Mouse (Mus musculus) embryonic facial prominence, embryonic 10.5 days (tissue): ENCODE measurements at regions not wholly inside any gene's neighbourhood (a gene's known extent, or its start where the extent isn't known, plus 50 kb on each side); places are given as distances from the start of the nearest gene placed in this dataset.

ENCODE experiments used
- DNase-seq: peaks from one replicate; pipeline ENCODE4 v3.0.0-alpha.2; 2017; ENCODE audit warnings: low spot score
- H3K27ac ChIP-seq: fragments of 300-500 bp; sonication (generic); replicated peaks from 2 replicates; pipeline ENCODE4 v1.5.1; 2016; ENCODE audit warnings: mild to moderate bottlenecking
- H3K27me3 ChIP-seq: fragments of 300-500 bp; sonication (generic); replicated peaks from 2 replicates; pipeline ENCODE4 v1.6.1; 2016; ENCODE audit warnings: low read depth, mild to moderate bottlenecking; ENCODE audit not compliant: poor library complexity, severe bottlenecking
- H3K36me3 ChIP-seq: fragments of 300-500 bp; sonication (generic); replicated peaks from 2 replicates; pipeline ENCODE4 v1.6.1; 2016; ENCODE audit warnings: mild to moderate bottlenecking, moderate library complexity
- H3K4me1 ChIP-seq: fragments of 300-500 bp; sonication (generic); 2 replicates; pipeline ENCODE4 v1.6.1; 2016
- H3K4me3 ChIP-seq: fragments of 300-500 bp; sonication (generic); 2 replicates; pipeline ENCODE4 v1.5.1; 2016; ENCODE audit warnings: mild to moderate bottlenecking, moderate library complexity
- H3K9me3 ChIP-seq: fragments of 300-500 bp; sonication (generic); 2 replicates; pipeline ENCODE4 v1.6.1; 2016; ENCODE audit warnings: mild to moderate bottlenecking
- WGBS: fragments of 180-500 bp; shearing (Covaris S2); methylation state at CpG from one replicate; pipeline ENCODE4 v1.1.7; 2016; 5-methylcytosine and 5-hydroxymethylcytosine counted together

- Histone ChIP-seq H3K9me3 (no peaks in the 10 kb centered on the region), H3K27me3 (no peaks in the 10 kb centered on the region), H3K36me3 (no peaks in the 10 kb centered on the region), H3K4me1 (no peaks in the 10 kb centered on the region), H3K4me3 (no peak overlapping the region), H3K27ac (no peak overlapping the region)
- WGBS: 31% methylated on average over 2 of the region's 2 CpGs
- no peak for DNase-seq
Measured at GRCm38 (mm10) chr13:116795041-116795440, 230.3 kb downstream of the Parp8 start.

DNA sequence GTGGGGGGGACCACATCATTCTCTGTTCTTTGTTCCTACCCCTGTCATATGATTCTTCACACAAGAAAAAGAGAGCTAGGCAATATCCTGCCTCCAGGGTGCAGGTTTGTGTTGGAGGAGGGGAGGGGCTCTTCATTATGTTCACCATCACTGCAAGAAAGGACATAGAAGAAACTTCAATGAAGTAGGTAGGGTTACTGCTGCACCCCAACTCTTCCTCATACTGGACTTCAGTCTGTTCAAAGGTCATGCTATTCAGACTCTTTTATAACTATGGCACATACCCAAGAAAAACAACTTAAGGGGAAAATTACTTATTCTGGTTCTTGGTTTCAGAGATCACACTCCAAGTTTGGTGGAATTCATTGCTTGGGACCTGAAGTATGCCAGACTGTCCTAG, 243.7 kb downstream of the Parp8 start:
- H3K36me3 ChIP-seq: no peaks in the 10 kb centered on the region
- no peak for DNase-seq
- no peak overlapping the region for H3K27ac ChIP-seq
- no peaks in the 10 kb centered on the region for H3K4me1 ChIP-seq
- no peaks in the 10 kb centered on the region for H3K9me3 ChIP-seq
- H3K27me3 ChIP-seq: no peaks in the 10 kb centered on the region
- no peak overlapping the region for H3K4me3 ChIP-seq

DNA sequence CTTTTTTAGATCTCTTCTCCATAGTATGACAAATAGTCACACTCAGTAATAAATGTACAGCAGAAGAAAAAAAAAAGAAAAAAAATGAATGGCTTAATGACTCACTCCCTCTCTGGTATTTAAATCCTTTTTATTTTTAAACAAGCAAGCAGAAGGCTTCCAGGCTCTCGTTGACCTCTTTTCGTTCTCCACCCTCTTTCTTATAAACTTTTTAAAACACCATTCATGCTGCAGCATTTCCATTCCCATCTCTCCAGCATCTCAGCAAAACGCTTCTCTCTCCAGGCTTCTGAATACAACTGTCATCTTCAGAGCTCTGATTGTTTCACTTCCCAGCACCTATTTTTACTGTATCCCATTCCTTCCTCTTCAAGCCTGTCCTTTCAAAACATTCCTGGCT, 259.8 kb downstream of the Parp8 start:
- H3K4me1 ChIP-seq: no peaks in the 10 kb centered on the region
- no peak overlapping the region for H3K4me3 ChIP-seq
- no peak for DNase-seq
- 80% methylated on average over 3 of the region's 3 CpGs for WGBS
- no peaks in the 10 kb centered on the region for H3K27me3 ChIP-seq
- H3K36me3 ChIP-seq: no peaks in the 10 kb centered on the region
- H3K9me3 ChIP-seq: no peaks in the 10 kb centered on the region
- H3K27ac ChIP-seq: no peak overlapping the region

DNA sequence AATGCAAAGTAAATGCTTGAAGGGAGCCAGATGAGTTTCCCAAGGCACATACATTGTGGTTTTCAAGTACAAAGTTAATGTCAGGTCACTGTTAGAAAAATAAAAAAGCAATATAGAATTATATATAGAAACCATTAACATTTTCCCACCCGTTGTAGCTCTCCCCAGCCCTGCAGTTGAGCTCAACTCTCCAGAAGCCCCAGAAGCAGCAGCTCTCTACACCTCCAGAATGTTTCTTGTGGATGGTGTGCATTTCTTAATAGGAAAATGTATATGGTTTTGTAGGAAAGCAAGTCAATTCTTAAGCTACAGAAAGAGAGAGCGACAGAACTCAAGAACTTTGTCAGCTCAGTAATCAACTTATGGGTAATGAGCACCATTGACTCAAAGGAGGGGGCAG, 265.4 kb downstream of the Parp8 start:
- Histone ChIP-seq H3K36me3 (no peaks in the 10 kb centered on the region), H3K9me3 (no peaks in the 10 kb centered on the region), H3K27ac (no peak overlapping the region), H3K4me1 (no peaks in the 10 kb centered on the region), H3K4me3 (no peak overlapping the region), H3K27me3 (no peaks in the 10 kb centered on the region)
- 94% methylated on average over 2 of the region's 2 CpGs for WGBS
- no peak for DNase-seq

DNA sequence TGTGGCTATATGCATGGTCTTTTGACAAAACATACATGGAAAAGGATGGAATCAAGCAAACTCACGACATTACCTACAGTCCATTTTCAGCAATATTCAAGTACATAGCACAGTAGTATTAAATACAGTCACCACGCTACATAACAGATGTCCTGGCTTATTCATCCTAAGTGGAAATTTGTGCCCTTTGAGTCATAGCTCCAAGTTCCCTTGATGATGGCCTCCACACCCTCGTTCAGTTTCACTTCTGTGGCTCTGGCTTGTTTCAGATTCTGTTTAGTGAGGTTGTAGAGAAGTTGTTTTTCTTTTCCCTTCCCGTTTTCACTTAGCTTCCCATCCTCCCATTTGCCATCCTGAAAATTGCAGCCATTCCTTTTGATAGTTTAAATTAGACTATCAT, 284.5 kb downstream of the Parp8 start:
- no peaks in the 10 kb centered on the region for H3K36me3 ChIP-seq
- 85% methylated on average over 4 of the region's 4 CpGs for WGBS
- no peak overlapping the region for H3K27ac ChIP-seq
- H3K4me1 ChIP-seq: no peaks in the 10 kb centered on the region
- no peaks in the 10 kb centered on the region for H3K9me3 ChIP-seq
- H3K4me3 ChIP-seq: no peak overlapping the region
- DNase-seq: no peak
- H3K27me3 ChIP-seq: no peaks in the 10 kb centered on the region

DNA sequence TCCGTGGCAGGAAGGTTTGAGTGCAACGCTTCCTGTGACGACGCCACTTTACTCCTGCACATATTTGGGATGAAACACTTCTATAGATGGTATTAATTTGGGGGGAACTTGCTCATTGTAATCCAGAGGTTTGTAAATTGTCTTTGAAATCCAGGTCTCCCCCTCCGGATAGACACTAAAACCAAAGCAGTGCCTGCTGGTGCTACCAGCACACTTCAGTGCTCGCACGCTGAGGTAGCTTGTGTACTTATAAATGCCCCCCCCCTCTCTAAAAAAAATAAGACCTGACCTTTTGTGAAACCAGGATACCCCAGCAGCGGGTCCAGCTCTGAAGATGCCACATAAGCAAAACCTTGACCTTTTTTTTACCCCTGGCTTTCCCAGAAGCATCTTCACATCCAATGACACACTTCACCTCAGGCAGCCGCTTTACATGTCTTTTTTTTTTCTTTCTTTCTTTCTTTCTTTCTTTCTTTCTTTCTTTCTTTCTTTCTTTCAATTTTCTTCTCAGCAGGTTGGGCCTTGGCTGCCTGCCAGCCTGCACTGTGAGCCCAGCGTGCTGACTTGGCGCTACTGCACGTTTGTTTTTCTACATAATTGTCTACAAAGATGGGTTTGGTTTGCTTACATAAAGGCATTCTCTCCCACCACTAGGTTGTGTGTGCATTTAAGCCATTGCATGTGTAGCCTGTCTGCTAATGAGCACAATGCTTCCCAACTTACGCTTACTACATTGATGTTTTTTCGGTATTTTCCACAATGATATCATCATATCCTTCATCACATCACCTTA, 301.8 kb downstream of the Parp8 start:
- no peaks in the 10 kb centered on the region for H3K36me3 ChIP-seq
- no peak overlapping the region for H3K27ac ChIP-seq
- H3K9me3 ChIP-seq: no peaks in the 10 kb centered on the region
- no peaks in the 10 kb centered on the region for H3K4me1 ChIP-seq
- no peak overlapping the region for H3K4me3 ChIP-seq
- DNase-seq: no peak
- H3K27me3 ChIP-seq: no peaks in the 10 kb centered on the region
- WGBS: 79% methylated on average over 14 of the region's 14 CpGs

GRCm38 (mm10) chr13:116714809-116715208, 310.5 kb downstream of the Parp8 start:
- peaks cover 49% of the 10 kb centered on the region for H3K27me3 ChIP-seq
- H3K36me3 ChIP-seq: no peaks in the 10 kb centered on the region
- WGBS: 20% methylated on average over 5 of the region's 5 CpGs
- H3K27ac ChIP-seq: no peak overlapping the region
- peak; percentile 72 for DNase-seq
- no peaks in the 10 kb centered on the region for H3K9me3 ChIP-seq
- no peak overlapping the region for H3K4me3 ChIP-seq
- peaks cover 13% of the 10 kb centered on the region for H3K4me1 ChIP-seq

GRCm38 (mm10) chr13:116711866-116712593, 313.3 kb downstream of the Parp8 start:
- no peaks in the 10 kb centered on the region for H3K36me3 ChIP-seq
- WGBS: under 1% methylated on average over 24 of the region's 24 CpGs
- H3K9me3 ChIP-seq: no peaks in the 10 kb centered on the region
- DNase-seq: peak; percentile 78
- peaks cover 38% of the 10 kb centered on the region for H3K4me1 ChIP-seq
- peak overlapping the region; percentile 49 for H3K27ac ChIP-seq
- H3K27me3 ChIP-seq: peaks cover 77% of the 10 kb centered on the region
- peak overlapping the region; percentile 55 for H3K4me3 ChIP-seq

DNA sequence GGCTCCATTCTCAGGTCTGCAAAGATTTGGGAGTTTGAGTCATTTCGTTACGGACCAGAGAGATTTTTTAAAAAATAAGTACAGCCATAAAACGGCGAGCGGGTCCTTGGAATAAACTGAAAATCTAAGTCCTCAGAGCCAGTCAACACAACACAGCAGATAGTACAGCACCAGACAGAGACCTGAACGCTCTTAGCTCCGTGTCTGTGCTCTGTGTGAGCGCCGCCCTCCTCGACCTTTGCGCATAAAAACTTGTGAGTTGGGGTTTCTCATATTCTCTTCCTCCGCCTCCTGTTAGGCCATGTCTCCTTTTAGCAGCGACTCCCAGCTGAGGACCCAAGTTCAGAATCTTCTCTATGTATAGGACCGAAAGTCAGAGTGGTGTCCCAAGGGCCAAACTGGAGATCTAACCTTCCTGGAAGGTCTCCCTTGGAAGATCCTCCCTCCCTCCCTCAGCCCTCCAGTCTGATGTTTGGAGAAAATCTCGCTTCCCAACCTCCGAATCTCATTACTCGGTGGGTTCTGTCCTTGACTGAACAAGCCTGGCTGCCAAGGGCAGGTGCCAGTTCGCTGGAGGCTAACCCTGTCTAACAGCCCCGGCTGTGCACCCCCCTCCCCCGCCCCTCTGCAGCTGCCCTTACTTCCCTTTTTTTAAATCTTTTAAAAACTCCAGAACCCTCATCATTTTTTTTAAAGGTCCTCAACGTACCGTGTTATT, 314.0 kb downstream of the Parp8 start:
- Histone ChIP-seq H3K27ac (peak overlapping the region; percentile 49), H3K4me3 (peak overlapping the region; percentile 55), H3K4me1 (peaks cover 41% of the 10 kb centered on the region), H3K9me3 (no peaks in the 10 kb centered on the region), H3K36me3 (no peaks in the 10 kb centered on the region), H3K27me3 (peaks cover 84% of the 10 kb centered on the region)
- under 1% methylated on average over 22 of the region's 22 CpGs for WGBS
- DNase-seq: peak; percentile 45

GRCm38 (mm10) chr13:116709671-116710070, 315.7 kb downstream of the Parp8 start:
- Histone ChIP-seq H3K27ac (no peak overlapping the region), H3K4me1 (peaks cover 49% of the 10 kb centered on the region), H3K4me3 (no peak overlapping the region), H3K36me3 (no peaks in the 10 kb centered on the region), H3K27me3 (peaks cover 96% of the 10 kb centered on the region), H3K9me3 (no peaks in the 10 kb centered on the region)
- 6% methylated on average over 7 of the region's 7 CpGs for WGBS
- DNase-seq: peak; percentile 47

GRCm38 (mm10) chr13:116708846-116709245, 316.5 kb downstream of the Parp8 start:
- under 1% methylated on average over 16 of the region's 16 CpGs for WGBS
- Histone ChIP-seq H3K36me3 (no peaks in the 10 kb centered on the region), H3K9me3 (no peaks in the 10 kb centered on the region), H3K27ac (peak overlapping the region; percentile 65), H3K4me1 (peaks cover 49% of the 10 kb centered on the region), H3K4me3 (peak overlapping the region; percentile 43), H3K27me3 (peaks cover 98% of the 10 kb centered on the region)
- peak; percentile 59 for DNase-seq

DNA sequence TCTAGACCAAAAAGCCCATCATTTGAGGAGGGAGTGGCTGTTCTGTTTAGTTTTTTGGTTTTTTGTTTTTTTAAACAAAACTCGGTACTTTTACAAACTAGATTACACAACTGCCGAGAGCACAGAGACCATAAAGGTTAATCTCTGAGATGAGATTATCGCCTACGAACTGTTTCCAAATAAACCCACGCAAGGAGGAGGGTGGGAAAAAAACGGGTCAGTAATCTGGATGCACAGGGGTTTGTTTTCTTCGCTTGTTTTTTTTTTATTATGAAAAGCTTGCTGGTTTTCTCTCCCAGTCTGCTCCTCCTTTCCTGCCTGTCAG, 316.9 kb downstream of the Parp8 start:
- DNase-seq: no peak
- Histone ChIP-seq H3K9me3 (no peaks in the 10 kb centered on the region), H3K36me3 (no peaks in the 10 kb centered on the region), H3K4me1 (peaks cover 49% of the 10 kb centered on the region), H3K27ac (peak overlapping the region; percentile 65), H3K27me3 (peaks cover 98% of the 10 kb centered on the region), H3K4me3 (peak overlapping the region; percentile 43)
- WGBS: under 1% methylated on average over 7 of the region's 7 CpGs
